Mouse (Mus musculus): ENCODE data around the gene Efna2.

The Efna2 gene

GRCm38 (mm10) chr10:80141786-80142529, 37.3 kb upstream of the Efna2 start:
- peak; percentile 99 for DNase-seq (ENCODE audit: low read depth, low spot score)

- peak; percentile 82 for DNase-seq (ENCODE audit: low read depth, low spot score)
These were observed 36.8 kb upstream of the Efna2 start for GRCm38 (mm10) chr10:80142530-80142925.

GRCm38 (mm10) chr10:80143664-80144063, 35.6 kb upstream of the Efna2 start:
- no peak for DNase-seq (ENCODE audit: low read depth, low spot score)

DNA sequence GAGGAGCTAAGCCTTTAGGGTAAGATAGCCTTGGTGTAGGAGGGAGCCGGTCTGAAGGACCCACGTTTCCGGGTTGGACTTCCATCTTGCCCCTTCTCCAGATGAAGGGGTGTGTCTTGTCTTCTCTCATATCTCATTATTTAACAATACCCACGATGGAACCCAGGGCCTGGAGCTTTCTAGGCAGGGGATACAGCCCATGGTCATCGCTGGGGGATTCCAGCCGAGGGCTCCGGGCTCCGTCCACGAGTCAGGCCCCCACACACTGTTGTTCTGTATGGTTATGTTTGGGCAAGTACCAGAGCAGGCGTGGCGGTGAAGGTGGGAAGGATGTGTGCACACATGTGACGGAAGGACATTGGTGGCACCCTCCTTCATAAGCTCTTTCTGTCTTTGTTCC, 35.1 kb upstream of the Efna2 start:
- DNase-seq (ENCODE audit: low read depth, low spot score): no peak

GRCm38 (mm10) chr10:80144864-80145838, 34.1 kb upstream of the Efna2 start:
- DNase-seq (ENCODE audit: low read depth, low spot score): peak; percentile 73

GRCm38 (mm10) chr10:80145896-80146295, 33.4 kb upstream of the Efna2 start:
- no peak for DNase-seq (ENCODE audit: low read depth, low spot score)

DNA sequence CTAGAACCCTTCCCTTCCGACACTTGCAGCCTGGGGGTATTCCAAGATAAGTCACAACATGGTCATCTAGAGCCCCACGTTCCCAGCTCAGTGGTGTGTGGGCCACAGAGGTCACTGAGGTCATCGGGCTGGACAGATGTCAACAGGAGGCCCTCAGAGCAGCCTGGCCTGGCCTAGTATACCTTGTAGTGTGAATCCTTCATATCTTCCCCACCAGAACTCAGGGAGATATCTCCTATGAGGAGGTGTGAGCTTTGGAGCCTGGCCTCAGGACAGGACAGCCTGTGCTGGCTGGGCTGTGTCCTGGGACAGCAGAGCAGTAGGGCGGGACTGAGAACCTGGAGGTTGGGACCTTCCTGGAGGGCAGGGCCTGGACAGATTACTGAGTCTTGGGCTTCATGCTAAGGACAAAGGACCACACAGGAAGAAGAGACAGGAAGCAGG, 32.7 kb upstream of the Efna2 start:
- DNase-seq (ENCODE audit: low read depth, low spot score): no peak

GRCm38 (mm10) chr10:80147146-80147718, 32.0 kb upstream of the Efna2 start:
- no peak for DNase-seq (ENCODE audit: low read depth, low spot score)

GRCm38 (mm10) chr10:80147719-80148601, 31.3 kb upstream of the Efna2 start, which contains the start of gene Midn:
TSS of gene Midn (plus strand) at chr10:80148272.
- peak; percentile 86 for DNase-seq (ENCODE audit: low read depth, low spot score)

- no peak for DNase-seq (ENCODE audit: low read depth, low spot score)
These were observed 30.5 kb upstream of the Efna2 start for GRCm38 (mm10) chr10:80148610-80149290.

DNA sequence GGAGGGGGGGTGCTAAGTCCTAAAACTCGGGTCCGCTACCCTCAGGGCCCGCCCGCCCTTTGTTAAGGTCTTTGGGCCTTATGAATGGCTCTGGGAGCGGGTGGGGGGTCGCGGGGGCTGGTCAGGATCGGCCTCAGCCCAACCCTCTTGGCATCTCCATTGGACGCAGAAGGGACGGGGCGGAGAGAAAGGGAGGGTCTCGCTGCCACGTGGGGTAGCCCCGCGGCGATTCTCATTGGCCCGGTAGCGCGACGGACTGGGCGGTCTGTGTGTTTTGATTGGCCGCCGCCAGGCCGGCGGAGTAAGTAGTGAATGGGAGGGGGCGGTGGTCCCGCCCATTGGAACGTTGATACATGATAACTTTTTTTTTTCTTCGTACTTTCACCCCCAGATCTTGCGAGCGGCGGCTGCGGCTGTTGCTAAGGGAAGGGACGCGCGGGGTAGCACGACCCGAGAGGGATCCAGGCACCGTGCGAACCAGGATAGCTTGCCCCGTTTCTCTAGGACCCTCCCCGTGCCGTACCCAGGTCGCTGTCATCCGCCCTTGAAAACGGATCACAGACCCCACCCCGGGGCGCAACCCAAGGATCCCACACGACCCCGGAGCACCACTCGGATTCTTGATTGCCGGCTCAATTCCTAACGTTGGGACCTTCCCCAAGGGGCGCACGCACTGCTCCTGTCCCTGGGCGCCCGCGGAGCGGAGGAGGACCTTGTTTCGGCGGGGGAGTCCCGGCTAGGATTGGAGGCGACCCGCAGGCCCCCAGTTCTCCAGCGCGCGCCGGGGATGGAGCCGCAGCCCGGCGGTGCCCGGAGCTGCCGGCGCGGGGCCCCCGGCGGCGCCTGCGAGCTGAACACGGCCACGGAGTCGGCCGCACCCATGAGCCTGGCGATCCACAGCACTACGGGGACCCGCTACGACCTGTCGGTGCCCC, 29.7 kb upstream of the Efna2 start:
- DNase-seq (ENCODE audit: low read depth, low spot score): peak; percentile 99

DNA sequence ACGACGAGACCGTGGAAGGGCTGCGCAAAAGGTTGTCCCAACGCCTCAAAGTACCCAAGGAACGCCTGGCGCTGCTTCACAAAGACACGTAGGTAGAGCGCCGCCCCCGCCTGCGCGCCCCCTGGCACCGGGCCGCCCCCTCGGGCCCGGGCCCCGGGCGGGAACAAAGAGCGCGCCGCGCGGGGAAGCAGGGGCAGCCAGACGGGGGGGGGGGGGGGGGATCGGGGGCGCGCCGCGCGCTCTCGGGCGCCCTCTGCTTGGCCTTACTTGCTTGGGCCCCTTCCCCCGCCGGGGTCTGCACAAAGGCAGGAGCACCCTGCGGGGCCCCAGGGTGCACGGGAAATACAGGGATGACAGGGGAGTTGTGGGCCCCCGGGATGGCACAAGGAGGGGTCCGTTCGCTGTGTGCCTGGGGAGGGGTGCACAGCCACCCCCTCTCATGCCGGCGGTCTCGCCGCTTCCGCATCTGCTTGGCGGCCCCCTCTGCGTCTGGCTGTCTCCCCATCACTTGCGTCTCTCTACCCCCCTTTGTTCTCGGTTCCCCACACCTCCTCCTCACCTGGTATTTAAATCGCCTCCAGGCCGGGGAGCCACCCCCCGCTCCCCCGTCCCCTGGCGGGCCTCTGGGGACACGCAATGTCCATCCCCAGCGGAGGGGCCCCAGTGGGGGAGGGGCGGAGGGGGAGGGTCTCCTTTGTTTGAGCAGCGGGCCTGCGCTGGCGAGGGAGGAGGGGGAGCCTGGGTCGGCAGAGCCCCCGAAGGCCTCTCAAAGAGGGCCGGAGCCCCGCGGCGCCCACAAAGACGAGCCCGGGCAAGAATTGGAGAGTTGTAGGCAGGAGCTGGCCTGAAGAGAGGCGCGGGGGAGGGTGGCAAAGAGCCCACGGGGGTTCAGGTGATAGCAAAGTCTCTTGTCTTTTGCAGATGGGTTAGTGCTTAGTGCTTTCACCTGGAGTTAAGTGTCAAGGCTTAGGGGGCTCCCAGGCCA, 28.8 kb upstream of the Efna2 start:
- DNase-seq (ENCODE audit: low read depth, low spot score): peak; percentile 62

DNA sequence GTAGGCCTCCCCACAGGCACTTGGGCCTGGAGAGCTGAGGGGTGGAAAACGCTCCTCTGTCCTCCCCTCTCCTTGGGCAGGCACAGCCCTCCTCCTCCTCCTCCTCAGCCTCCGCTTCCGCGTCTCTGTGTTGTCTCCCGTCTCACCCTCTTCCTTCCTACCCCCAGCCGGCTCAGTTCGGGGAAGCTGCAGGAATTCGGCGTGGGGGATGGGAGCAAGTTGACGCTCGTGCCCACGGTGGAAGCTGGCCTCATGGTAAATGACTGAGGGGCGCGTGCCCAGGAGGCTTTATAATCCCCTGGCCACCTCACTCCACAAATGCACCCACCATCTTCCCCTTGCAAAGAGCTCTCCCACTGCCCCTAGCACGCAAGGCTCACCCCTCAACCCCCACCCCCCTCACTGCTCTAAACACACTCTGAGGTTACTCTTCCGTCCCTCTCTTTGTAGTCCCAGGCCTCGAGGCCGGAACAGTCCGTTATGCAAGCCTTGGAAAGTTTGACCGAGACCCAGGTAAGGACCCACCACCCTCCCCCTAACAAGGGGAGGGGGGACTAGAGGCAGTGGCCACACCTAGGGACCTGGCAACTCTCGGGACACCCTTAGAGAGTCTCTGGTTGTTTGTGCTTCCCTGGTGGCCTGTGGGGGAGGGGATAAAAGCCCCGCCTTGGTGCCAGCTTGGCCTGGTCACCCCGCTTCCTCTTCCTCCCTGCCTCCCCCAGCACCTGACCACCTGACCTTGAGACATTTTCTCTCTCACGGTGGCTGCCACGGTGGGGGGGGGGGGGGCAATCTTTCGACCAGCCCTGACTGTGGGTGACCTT, 27.9 kb upstream of the Efna2 start:
- peak; percentile 43 for DNase-seq (ENCODE audit: low read depth, low spot score)

GRCm38 (mm10) chr10:80152071-80152872, 27.0 kb upstream of the Efna2 start:
- DNase-seq (ENCODE audit: low read depth, low spot score): no peak

DNA sequence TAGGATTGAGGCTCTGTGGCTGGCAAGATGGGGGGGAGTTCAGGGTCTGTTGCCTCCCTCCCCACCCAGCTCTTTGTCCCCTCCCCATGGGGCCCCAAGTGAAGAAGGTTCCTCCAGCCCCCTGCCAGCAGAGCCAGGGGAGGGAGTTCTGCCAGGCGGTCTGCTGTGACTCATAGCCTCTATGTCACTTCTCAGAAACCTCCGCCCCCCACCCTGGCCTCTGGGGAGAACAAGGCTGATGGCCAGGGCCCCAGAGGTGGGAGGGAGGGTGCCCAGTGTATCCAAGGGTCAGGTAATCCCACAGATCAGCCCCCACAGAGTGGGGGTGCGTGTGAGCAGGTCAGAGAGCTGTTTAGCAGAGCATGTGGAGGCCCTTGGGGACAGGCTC, 26.4 kb upstream of the Efna2 start:
- DNase-seq (ENCODE audit: low read depth, low spot score): no peak

DNA sequence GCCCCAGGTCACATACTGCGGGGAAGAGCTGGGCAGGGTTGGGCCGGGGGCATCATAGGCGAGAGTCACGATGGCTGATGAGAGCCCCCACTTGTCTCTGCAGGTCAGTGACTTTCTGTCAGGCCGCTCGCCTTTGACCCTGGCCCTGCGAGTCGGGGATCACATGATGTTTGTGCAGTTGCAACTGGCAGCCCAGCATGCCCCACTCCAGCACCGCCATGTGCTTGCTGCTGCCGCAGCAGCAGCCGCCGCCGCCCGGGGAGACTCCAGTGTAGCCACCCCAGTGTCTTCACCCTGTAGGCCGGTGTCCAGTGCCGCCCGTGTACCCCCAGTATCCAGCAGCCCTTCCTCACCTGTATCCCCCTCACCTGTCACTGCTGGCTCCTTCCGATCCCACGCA, 25.6 kb upstream of the Efna2 start:
- no peak for DNase-seq (ENCODE audit: low read depth, low spot score)

GRCm38 (mm10) chr10:80154384-80154783, 24.9 kb upstream of the Efna2 start:
- DNase-seq (ENCODE audit: low read depth, low spot score): no peak
